Mouse (Mus musculus): ENCODE results near the gene Rgma. TPM values are rescaled to one million over a fixed set of nuclear protein-coding genes. Genes with fewer than 3 reads are reported as not detected.

The Rgma gene
- polyA plus RNA-seq, 1 experiment: 9.3 TPM

DNA sequence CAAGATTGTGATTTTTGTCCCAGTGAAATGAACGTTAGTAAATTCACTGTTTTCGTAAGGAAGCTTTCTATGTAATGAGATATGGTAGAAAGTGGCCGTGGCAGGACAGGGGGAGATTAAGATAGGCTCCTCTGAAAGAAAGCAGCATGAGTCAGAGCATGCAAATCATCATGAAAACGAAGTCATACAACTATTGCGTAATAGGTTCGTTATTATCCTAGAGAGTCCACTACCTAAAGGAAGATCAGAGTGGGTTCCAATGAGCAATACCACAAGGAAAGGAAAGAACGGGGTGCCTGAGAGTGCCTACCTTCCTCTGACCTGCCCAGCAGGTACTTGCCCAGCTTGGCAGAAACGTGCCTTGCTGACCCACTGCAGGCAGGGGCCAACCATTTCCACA is 26.2 kb upstream of the Rgma start:
- Histone ChIP-seq H3K27ac (ENCODE audit: control insufficient read depth, insufficient read depth, low read depth, low read length) (no peak overlapping the region), H3K36me3 (ENCODE audit: control insufficient read depth, insufficient read depth, low read length) (no peaks in the 10 kb centered on the region), H3K4me1 (ENCODE audit: control insufficient read depth, insufficient read depth, low read length) (no peaks in the 10 kb centered on the region), H3K4me3 (ENCODE audit: control insufficient read depth, low read depth, low read length) (no peak overlapping the region), H3K27me3 (ENCODE audit: control insufficient read depth, insufficient read depth, low read length) (no peaks in the 10 kb centered on the region)
- no peak for TF ChIP-seq POLR2A (IDR thresholded peaks at IDR 0.05; ENCODE audit: control insufficient read depth, low read depth, low read length)
- no peak for TF ChIP-seq CTCF (IDR thresholded peaks at IDR 0.05; ENCODE audit: control insufficient read depth, insufficient read depth, insufficient replicate concordance, low read depth, low read length)

DNA sequence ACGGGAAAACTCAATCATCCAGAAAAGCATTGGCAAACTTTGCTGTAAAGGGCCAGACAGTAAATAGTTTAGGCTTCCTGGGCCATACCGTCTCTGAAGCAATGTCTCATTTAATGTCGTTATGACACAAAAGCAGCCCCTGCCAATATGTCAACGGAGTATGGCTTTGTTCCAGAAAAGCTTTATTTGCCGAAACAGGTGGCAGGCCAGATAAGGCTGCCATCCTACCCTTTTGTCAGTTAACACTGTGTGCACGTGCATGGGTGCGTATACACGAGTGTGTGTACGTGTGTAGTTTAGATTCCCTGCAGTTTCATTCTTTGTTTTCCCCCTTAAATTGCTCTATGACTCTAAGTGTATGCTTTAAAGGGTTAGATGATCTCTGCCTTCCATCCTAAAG is 20.1 kb upstream of the Rgma start:
- Histone ChIP-seq H3K27ac (ENCODE audit: control insufficient read depth, insufficient read depth, low read depth, low read length) (no peak overlapping the region), H3K4me1 (ENCODE audit: control insufficient read depth, insufficient read depth, low read length) (no peaks in the 10 kb centered on the region), H3K27me3 (ENCODE audit: control insufficient read depth, insufficient read depth, low read length) (no peaks in the 10 kb centered on the region), H3K36me3 (ENCODE audit: control insufficient read depth, insufficient read depth, low read length) (no peaks in the 10 kb centered on the region), H3K4me3 (ENCODE audit: control insufficient read depth, low read depth, low read length) (no peak overlapping the region)
- no peak for TF ChIP-seq CTCF (IDR thresholded peaks at IDR 0.05; ENCODE audit: control insufficient read depth, insufficient read depth, insufficient replicate concordance, low read depth, low read length)

DNA sequence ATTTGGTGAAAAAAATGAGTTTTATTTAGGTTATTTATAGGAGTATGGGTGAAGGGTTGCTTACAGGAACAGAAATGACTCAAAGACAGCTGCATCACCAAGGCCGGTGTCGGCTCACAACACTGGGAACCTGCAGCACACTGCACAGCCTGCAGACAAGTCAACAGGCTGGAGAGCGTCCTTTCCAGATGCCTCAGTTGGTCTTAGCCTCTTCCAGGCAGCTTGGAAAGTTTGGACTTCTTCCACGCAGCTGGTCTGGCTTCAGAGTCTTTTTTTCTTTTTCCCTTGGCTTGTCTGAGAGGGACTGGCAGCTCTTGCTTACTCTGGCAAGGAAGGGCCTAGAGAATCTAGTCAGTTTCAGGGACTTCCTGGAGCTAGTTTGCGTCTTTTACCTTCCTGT is 18.4 kb upstream of the Rgma start:
- Histone ChIP-seq H3K36me3 (ENCODE audit: control insufficient read depth, insufficient read depth, low read length) (no peaks in the 10 kb centered on the region), H3K4me1 (ENCODE audit: control insufficient read depth, insufficient read depth, low read length) (no peaks in the 10 kb centered on the region), H3K4me3 (ENCODE audit: control insufficient read depth, low read depth, low read length) (no peak overlapping the region), H3K27ac (ENCODE audit: control insufficient read depth, insufficient read depth, low read depth, low read length) (no peak overlapping the region), H3K27me3 (ENCODE audit: control insufficient read depth, insufficient read depth, low read length) (no peaks in the 10 kb centered on the region)
- TF ChIP-seq POLR2A (IDR thresholded peaks at IDR 0.05; ENCODE audit: control insufficient read depth, low read depth, low read length): no peak
- TF ChIP-seq CTCF (IDR thresholded peaks at IDR 0.05; ENCODE audit: control insufficient read depth, insufficient read depth, insufficient replicate concordance, low read depth, low read length): no peak

DNA sequence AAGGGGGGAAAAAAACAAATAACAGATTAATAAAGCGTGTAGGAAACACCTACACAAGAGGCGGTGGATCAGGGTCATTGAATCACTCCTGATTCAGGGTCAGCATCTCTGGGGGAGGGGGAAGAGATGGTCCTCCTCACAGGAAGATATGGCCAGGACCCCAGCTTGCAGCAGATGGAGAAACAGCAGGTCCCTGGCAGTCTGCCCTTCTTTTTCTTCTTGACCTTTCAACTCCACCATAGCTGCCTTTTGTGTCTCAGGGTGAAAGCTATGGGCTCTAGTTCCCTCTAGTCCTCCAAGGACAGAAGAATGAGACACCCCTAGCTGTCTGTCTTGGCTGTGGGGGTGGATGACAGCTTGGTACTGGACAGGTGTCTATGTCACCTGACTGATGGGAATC is 17.7 kb upstream of the Rgma start:
- H3K36me3 ChIP-seq (ENCODE audit: control insufficient read depth, insufficient read depth, low read length): no peaks in the 10 kb centered on the region
- H3K4me1 ChIP-seq (ENCODE audit: control insufficient read depth, insufficient read depth, low read length): no peaks in the 10 kb centered on the region
- no peak overlapping the region for H3K4me3 ChIP-seq (ENCODE audit: control insufficient read depth, low read depth, low read length)
- H3K27ac ChIP-seq (ENCODE audit: control insufficient read depth, insufficient read depth, low read depth, low read length): no peak overlapping the region
- H3K27me3 ChIP-seq (ENCODE audit: control insufficient read depth, insufficient read depth, low read length): no peaks in the 10 kb centered on the region
- TF ChIP-seq POLR2A (IDR thresholded peaks at IDR 0.05; ENCODE audit: control insufficient read depth, low read depth, low read length): no peak
- TF ChIP-seq CTCF (IDR thresholded peaks at IDR 0.05; ENCODE audit: control insufficient read depth, insufficient read depth, insufficient replicate concordance, low read depth, low read length): no peak

DNA sequence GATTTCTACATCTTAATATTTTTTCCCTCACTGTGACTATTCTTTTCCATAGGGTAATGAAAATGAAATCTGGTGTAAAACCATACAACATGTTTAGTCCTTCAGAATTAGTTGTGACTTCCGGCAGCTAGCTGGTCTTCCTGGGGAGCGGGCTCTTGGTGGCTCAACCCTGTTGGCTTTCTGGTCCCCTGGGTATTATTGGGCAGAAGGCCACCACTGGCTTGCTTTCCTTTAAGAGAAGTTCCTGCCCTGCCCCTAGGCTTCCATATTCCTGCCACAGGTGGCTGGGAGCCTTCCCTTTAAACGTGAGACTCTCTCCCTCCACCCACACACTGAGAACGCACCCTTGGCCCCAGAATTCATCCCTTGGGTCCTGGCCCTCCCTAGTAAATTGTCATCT is 9.8 kb upstream of the Rgma start:
- Histone ChIP-seq H3K27ac (ENCODE audit: control insufficient read depth, insufficient read depth, low read depth, low read length) (no peak overlapping the region), H3K27me3 (ENCODE audit: control insufficient read depth, insufficient read depth, low read length) (no peaks in the 10 kb centered on the region), H3K36me3 (ENCODE audit: control insufficient read depth, insufficient read depth, low read length) (no peaks in the 10 kb centered on the region), H3K4me3 (ENCODE audit: control insufficient read depth, low read depth, low read length) (no peak overlapping the region), H3K4me1 (ENCODE audit: control insufficient read depth, insufficient read depth, low read length) (no peaks in the 10 kb centered on the region)
- TF ChIP-seq CTCF (IDR thresholded peaks at IDR 0.05; ENCODE audit: control insufficient read depth, insufficient read depth, insufficient replicate concordance, low read depth, low read length) (no peak), POLR2A (IDR thresholded peaks at IDR 0.05; ENCODE audit: control insufficient read depth, low read depth, low read length) (no peak)

DNA sequence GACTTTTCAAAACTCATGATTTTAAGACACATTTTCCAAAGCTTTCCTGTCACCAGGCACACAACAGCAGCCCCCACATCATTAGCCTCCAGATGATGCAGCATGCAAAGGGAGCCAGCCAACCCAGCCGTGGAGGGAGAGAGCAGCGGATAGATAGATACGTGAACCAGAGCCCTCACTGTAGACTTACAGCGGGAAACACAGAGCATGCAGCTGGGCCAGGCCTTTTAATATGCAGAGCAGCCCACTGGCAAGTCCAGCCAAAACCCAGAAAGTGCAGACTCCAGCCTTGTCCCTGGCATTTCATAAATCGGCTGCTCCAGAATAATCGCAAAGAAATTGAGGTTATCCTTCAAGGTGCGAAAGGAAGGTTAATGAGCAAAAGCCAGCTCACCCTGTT is 9.3 kb upstream of the Rgma start:
- TF ChIP-seq CTCF (IDR thresholded peaks at IDR 0.05; ENCODE audit: control insufficient read depth, insufficient read depth, insufficient replicate concordance, low read depth, low read length): no peak
- no peak for TF ChIP-seq POLR2A (IDR thresholded peaks at IDR 0.05; ENCODE audit: control insufficient read depth, low read depth, low read length)
- no peak overlapping the region for H3K27ac ChIP-seq (ENCODE audit: control insufficient read depth, insufficient read depth, low read depth, low read length)
- no peak overlapping the region for H3K4me3 ChIP-seq (ENCODE audit: control insufficient read depth, low read depth, low read length)
- no peaks in the 10 kb centered on the region for H3K4me1 ChIP-seq (ENCODE audit: control insufficient read depth, insufficient read depth, low read length)
- H3K36me3 ChIP-seq (ENCODE audit: control insufficient read depth, insufficient read depth, low read length): no peaks in the 10 kb centered on the region
- H3K27me3 ChIP-seq (ENCODE audit: control insufficient read depth, insufficient read depth, low read length): no peaks in the 10 kb centered on the region

DNA sequence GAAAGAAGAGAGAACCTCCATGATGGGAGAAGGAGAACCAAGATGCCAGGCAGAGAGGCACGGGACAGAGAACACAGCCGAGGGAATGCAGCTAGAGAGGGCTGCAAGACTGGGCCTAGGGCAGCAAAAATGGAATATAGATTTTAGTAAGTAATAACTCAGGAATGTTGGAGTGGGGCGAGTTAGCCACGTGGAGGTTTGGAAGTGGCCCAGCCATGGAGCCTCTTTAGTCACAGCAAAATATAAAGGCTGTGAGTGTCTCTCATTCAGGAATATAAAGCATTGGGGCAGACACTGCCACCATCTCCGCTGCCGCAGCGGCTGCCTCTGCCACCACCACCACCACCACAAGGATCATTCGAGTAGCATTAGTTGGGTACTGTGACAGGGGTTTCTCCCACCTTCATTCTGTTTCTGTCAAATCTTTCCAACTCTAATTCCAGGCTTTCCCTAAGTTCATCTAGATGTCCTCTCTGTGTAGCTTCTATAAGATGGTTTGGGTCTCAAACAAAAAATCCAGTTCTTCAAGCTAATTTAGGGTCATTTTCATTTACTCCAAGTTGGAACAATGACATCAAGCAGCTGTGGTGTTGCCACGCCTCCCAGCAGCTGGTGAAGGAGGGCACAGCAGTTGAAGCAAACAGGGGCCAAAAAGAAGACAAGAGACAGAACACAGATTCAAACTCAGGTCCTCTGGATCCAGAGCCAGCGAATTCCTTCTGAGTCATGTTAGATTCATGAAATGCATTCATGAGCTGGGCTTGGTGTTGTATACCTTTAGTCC is 7.4 kb upstream of the Rgma start:
- no peak overlapping the region for H3K4me3 ChIP-seq (ENCODE audit: control insufficient read depth, low read depth, low read length)
- H3K27ac ChIP-seq (ENCODE audit: control insufficient read depth, insufficient read depth, low read depth, low read length): no peak overlapping the region
- peaks cover 6% of the 10 kb centered on the region for H3K4me1 ChIP-seq (ENCODE audit: control insufficient read depth, insufficient read depth, low read length)

More for the DNA sequence above, 7.4 kb upstream of the Rgma start:
- Histone ChIP-seq H3K27me3 (ENCODE audit: control insufficient read depth, insufficient read depth, low read length) (no peaks in the 10 kb centered on the region), H3K36me3 (ENCODE audit: control insufficient read depth, insufficient read depth, low read length) (no peaks in the 10 kb centered on the region)
- TF ChIP-seq CTCF (IDR thresholded peaks at IDR 0.05; ENCODE audit: control insufficient read depth, insufficient read depth, insufficient replicate concordance, low read depth, low read length) (no peak), POLR2A (IDR thresholded peaks at IDR 0.05; ENCODE audit: control insufficient read depth, low read depth, low read length) (no peak)
